ENCODE assay signal across 17 mouse cellular contexts in the genomic region with DNA sequence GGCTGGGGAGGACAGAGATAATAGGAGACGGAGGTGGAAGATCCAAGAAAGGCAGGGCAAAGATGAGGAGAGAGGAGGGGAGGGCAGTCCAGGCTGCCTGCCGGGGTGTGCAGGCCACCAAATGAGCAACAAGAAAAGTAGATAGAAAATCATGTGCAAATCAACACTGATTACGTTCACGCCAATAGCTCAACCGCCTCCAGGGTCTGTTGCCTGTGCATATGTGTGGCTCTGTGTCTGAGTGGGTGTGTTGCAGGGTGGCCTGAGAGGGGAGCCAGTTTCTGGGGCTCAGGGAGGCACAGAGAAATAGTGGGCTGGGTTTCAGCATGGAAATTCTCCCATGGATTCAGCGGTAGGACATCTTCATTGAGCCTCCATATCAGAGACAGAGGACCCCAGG. TPM values are rescaled to one million over a fixed set of nuclear protein-coding genes. Genes with fewer than 3 reads are reported as not detected.
A peak's percentile ranks its signal among the peaks of the same experiment; 100 is the strongest.
DNase-seq lines count a peak whose midpoint lies in the region; ATAC-seq and TF ChIP-seq lines count a peak whose summit lies in the region.
"Had no signal": no experiment of that assay in that cellular context is flagged by ENCODE, and none has a peak within 500 bp of the region (broad histone marks: within the 10 kb centered on the region; RNA-seq: fewer than 3 reads in every experiment).

No protein-coding gene starts in this region.

- TF ChIP-seq POLR2A in cerebellum, adult 2 months (IDR thresholded peaks at IDR 0.05; ENCODE audit: borderline replicate concordance, insufficient read depth, low read length): no peak

- no peaks in the 10 kb centered on the region for H3K36me3 ChIP-seq in forebrain, embryonic 16.5 days (ENCODE audit: control insufficient read depth, insufficient read depth)
- H3K36me3 ChIP-seq in midbrain, embryonic 12.5 days: no peaks in the 10 kb centered on the region
- H3K36me3 ChIP-seq: heart, embryonic 13.5 days; stomach, embryonic 15.5 days had no signal

- no peaks in the 10 kb centered on the region for H3K9me3 ChIP-seq in forebrain, embryonic 16.5 days (ENCODE audit: control insufficient read depth, low read length)
- no peaks in the 10 kb centered on the region for H3K9me3 ChIP-seq in midbrain, embryonic 12.5 days
- H3K9me3 ChIP-seq: heart, embryonic 13.5 days; stomach, embryonic 15.5 days had no signal

- peak overlapping the region; percentile 62 for H3K27ac ChIP-seq in forebrain, embryonic 16.5 days (ENCODE audit: low read length)
- peak overlapping the region; percentile 85 for H3K27ac ChIP-seq in midbrain, embryonic 12.5 days (replicated peaks)
- H3K27ac ChIP-seq in cerebellum, adult 2 months (ENCODE audit: insufficient read depth, low read length): no peak overlapping the region
- H3K27ac ChIP-seq: heart, embryonic 13.5 days; stomach, embryonic 15.5 days had no signal

- DNase-seq in testis, postnatal 10 days (ENCODE audit: low spot score): peak; percentile 17
- DNase-seq in testis, postnatal 14 days (ENCODE audit: low spot score): no peak
- DNase-seq in cerebellum, adult 2 months: no peak
- no peak for DNase-seq in left cerebral cortex, postnatal 25 days (ENCODE audit: low spot score in 2 of 2)
- DNase-seq: adrenal gland, postnatal 36 days; cerebellum, adult 18-20 months; kidney, postnatal 25 days; liver, postnatal 0 days had no signal

- WGBS in forebrain, embryonic 16.5 days: 44% methylated on average over 6 of the region's 6 CpGs
- 56% methylated on average over 6 of the region's 6 CpGs for WGBS in midbrain, embryonic 12.5 days
- WGBS in cerebellum, adult 2 months: 55% methylated on average over 6 of the region's 6 CpGs

- H3K27me3 ChIP-seq in forebrain, embryonic 16.5 days (replicated peaks; ENCODE audit: control insufficient read depth, insufficient read depth, low read length): no peaks in the 10 kb centered on the region
- H3K27me3 ChIP-seq in midbrain, embryonic 12.5 days: peaks cover 21% of the 10 kb centered on the region
- no peaks in the 10 kb centered on the region for H3K27me3 ChIP-seq in cerebellum, adult 2 months (ENCODE audit: control insufficient read depth, insufficient read depth, low read length)

- H3K4me1 ChIP-seq in forebrain, embryonic 16.5 days (replicated peaks; ENCODE audit: control insufficient read depth, insufficient read depth, low read length): peaks cover 32% of the 10 kb centered on the region
- H3K4me1 ChIP-seq in midbrain, embryonic 12.5 days: peaks cover 45% of the 10 kb centered on the region
- peaks cover 10% of the 10 kb centered on the region for H3K4me1 ChIP-seq in cerebellum, adult 2 months (ENCODE audit: control insufficient read depth, insufficient read depth, low read length)

- no peak overlapping the region for H3K9ac ChIP-seq in forebrain, embryonic 16.5 days (replicated peaks; ENCODE audit: low read depth, low read length)
- no peak overlapping the region for H3K9ac ChIP-seq in midbrain, embryonic 12.5 days (replicated peaks)
- H3K9ac ChIP-seq: heart, embryonic 13.5 days; liver, postnatal 0 days; stomach, embryonic 15.5 days had no signal

- ATAC-seq in forebrain, embryonic 16.5 days: 0 out of 2 replicates have a peak, but pooled peaks have one; percentile 10
- no peak for ATAC-seq in midbrain, embryonic 12.5 days (ENCODE audit: low FRiP score, low read depth)
- no peak for ATAC-seq in activated CD4-positive, CD25-positive, alpha-beta regulatory T cell, adult 4 months
- ATAC-seq: liver, postnatal 0 days had no signal

- intact Hi-C loops in left cerebral cortex, postnatal 25 days (cut with DNase I): no loop called here

- no peak for TF ChIP-seq CTCF in cerebellum, adult 2 months (IDR thresholded peaks at IDR 0.05; ENCODE audit: borderline replicate concordance, insufficient read depth, low read depth, low read length)

- H3K4me2 ChIP-seq in forebrain, embryonic 16.5 days (ENCODE audit: low read length): no peak overlapping the region
- H3K4me2 ChIP-seq in midbrain, embryonic 12.5 days (replicated peaks): peak overlapping the region; percentile 74
- H3K4me2 ChIP-seq: heart, embryonic 13.5 days; stomach, embryonic 15.5 days had no signal

- no peak overlapping the region for H3K4me3 ChIP-seq in forebrain, embryonic 16.5 days (replicated peaks; ENCODE audit: low read length)
- no peak overlapping the region for H3K4me3 ChIP-seq in midbrain, embryonic 12.5 days
- H3K4me3 ChIP-seq in cerebellum, adult 2 months (replicated peaks; ENCODE audit: insufficient read depth, low read depth, low read length): no peak overlapping the region
- H3K4me3 ChIP-seq: heart, embryonic 13.5 days; stomach, embryonic 15.5 days had no signal

RNA-seq across cellular contexts. Expression of gene Nhlh1, which starts 0.9 kb away (rescaled TPM):
- 2.0 TPM in 2 replicates for polyA plus RNA-seq in forebrain, embryonic 16.5 days (2015; fragmentation: Nextera tagmentation; extraction: Ambion mirVana)
- polyA plus RNA-seq in midbrain, embryonic 12.5 days (2016; fragmentation: Nextera tagmentation; extraction: Ambion mirVana): 11.1 and 11.5 TPM in 2 replicates
- polyA plus RNA-seq in cerebellum, adult 2 months (2012; rRNA removed): 0.05 and 0.07 TPM in 2 replicates
- polyA plus RNA-seq in activated CD4-positive, CD25-positive, alpha-beta regulatory T cell, adult 4 months (2017; shearing (Covaris generic)): not detected
- total RNA-seq in left cerebral cortex, postnatal 25 days (2021): under 1 TPM; 0.23 to 0.64 TPM
- total RNA-seq: adrenal gland, postnatal 36 days; gastrocnemius, adult 8-10 months; megakaryocyte progenitor cell, adult 5-6 weeks; neutrophil, adult 5-6 weeks had no signal
- polyA plus RNA-seq: heart, embryonic 13.5 days; intestine, embryonic 14.5 days; liver, postnatal 0 days; stomach, embryonic 15.5 days had no signal

RNA-seq across cellular contexts. Expression of gene Copa, which starts 24.0 kb away (rescaled TPM):
- 235 and 242 TPM in 2 replicates for polyA plus RNA-seq in forebrain, embryonic 16.5 days (2015; fragmentation: Nextera tagmentation; extraction: Ambion mirVana)
- 219 and 220 TPM in 2 replicates for polyA plus RNA-seq in midbrain, embryonic 12.5 days (2016; fragmentation: Nextera tagmentation; extraction: Ambion mirVana)
- polyA plus RNA-seq in cerebellum, adult 2 months (2012; rRNA removed): 125 and 131 TPM in 2 replicates
- 100 to 1,000 TPM in 1 of 2 experiments, 10 to 100 TPM in 1; 84.6 to 111 TPM for polyA plus RNA-seq in activated CD4-positive, CD25-positive, alpha-beta regulatory T cell, adult 4 months (2017; shearing (Covaris generic))
- 100 to 1,000 TPM; 146 to 154 TPM for total RNA-seq in left cerebral cortex, postnatal 25 days (2021)

RNA-seq across cellular contexts. Expression of gene Ncstn, which starts 24.3 kb away (rescaled TPM):
- polyA plus RNA-seq in forebrain, embryonic 16.5 days (2015; fragmentation: Nextera tagmentation; extraction: Ambion mirVana): 108 and 112 TPM in 2 replicates
- polyA plus RNA-seq in midbrain, embryonic 12.5 days (2016; fragmentation: Nextera tagmentation; extraction: Ambion mirVana): 123 and 128 TPM in 2 replicates
- polyA plus RNA-seq in cerebellum, adult 2 months (2012; rRNA removed): 84.3 and 89.3 TPM in 2 replicates
- polyA plus RNA-seq in activated CD4-positive, CD25-positive, alpha-beta regulatory T cell, adult 4 months (2017; shearing (Covaris generic)): 100 to 1,000 TPM in 1 of 2 experiments, 10 to 100 TPM in 1; 97.2 to 108 TPM
- 10 to 100 TPM; 68.3 to 70.8 TPM for total RNA-seq in left cerebral cortex, postnatal 25 days (2021)

RNA-seq across cellular contexts. Expression of gene Vangl2, which starts 30.1 kb away (rescaled TPM):
- 40.5 and 42.7 TPM in 2 replicates for polyA plus RNA-seq in forebrain, embryonic 16.5 days (2015; fragmentation: Nextera tagmentation; extraction: Ambion mirVana)
- 56.9 and 60.9 TPM in 2 replicates for polyA plus RNA-seq in midbrain, embryonic 12.5 days (2016; fragmentation: Nextera tagmentation; extraction: Ambion mirVana)
- polyA plus RNA-seq in cerebellum, adult 2 months (2012; rRNA removed): 10.5 and 13.1 TPM in 2 replicates
- 1 to 10 TPM in 1 of 2 experiments, under 1 TPM in 1; 0.62 to 1.0 TPM for polyA plus RNA-seq in activated CD4-positive, CD25-positive, alpha-beta regulatory T cell, adult 4 months (2017; shearing (Covaris generic))
- 10 to 100 TPM; 13.3 to 13.5 TPM for total RNA-seq in left cerebral cortex, postnatal 25 days (2021)
